Mouse (Mus musculus) CD8-positive naive resting alpha-beta T cell, adult 2 months (primary cell): ENCODE data around the gene Scand1.
A peak's percentile ranks its signal among the peaks of the same experiment; 100 is the strongest.

ENCODE experiments used
- DNase-seq, 2 experiments: peaks; one replicate each; pipeline ENCODE4 v3.0.0; 2022; ENCODE audit warnings: low read depth in 2 of 2, low spot score in 2 of 2

Gene Scand1

GRCm38 (mm10) chr2:156312297-156312897 lies at the start of gene Scand1, which contains the start of gene Cnbd2:
Gene Scand1, minus strand, starts transcription at chr2:156312704.
Gene Cnbd2, plus strand, starts transcription at chr2:156312299.
- peak; percentile 78 to 79 for DNase-seq

GRCm38 (mm10) chr2:156356031-156356430 lies 43.5 kb upstream of the Scand1 start:
- no peak for DNase-seq

- DNase-seq, result no peak
These were observed 40.8 kb upstream of the Scand1 start for GRCm38 (mm10) chr2:156353265-156353692.

- DNase-seq, result no peak
These were observed 40.1 kb upstream of the Scand1 start for GRCm38 (mm10) chr2:156352413-156353165.

- no peak for DNase-seq
These were observed 38.7 kb upstream of the Scand1 start for GRCm38 (mm10) chr2:156351243-156351642.

GRCm38 (mm10) chr2:156349286-156349848 lies 36.9 kb upstream of the Scand1 start:
- DNase-seq, result no peak

GRCm38 (mm10) chr2:156348812-156349211 lies 36.3 kb upstream of the Scand1 start:
- no peak for DNase-seq

- DNase-seq, result no peak
These were observed 32.5 kb upstream of the Scand1 start for GRCm38 (mm10) chr2:156344775-156345532.

- DNase-seq, result no peak
These were observed 27.6 kb upstream of the Scand1 start for GRCm38 (mm10) chr2:156340078-156340477.

- no peak for DNase-seq
These were observed 19.0 kb upstream of the Scand1 start for GRCm38 (mm10) chr2:156331446-156331965.

GRCm38 (mm10) chr2:156330681-156331080 lies 18.2 kb upstream of the Scand1 start:
- no peak for DNase-seq

- DNase-seq, result no peak
These were observed 12.2 kb upstream of the Scand1 start for GRCm38 (mm10) chr2:156324681-156325080.

- no peak for DNase-seq
These were observed 11.6 kb upstream of the Scand1 start for GRCm38 (mm10) chr2:156324116-156324588.

- no peak for DNase-seq
These were observed 9.0 kb upstream of the Scand1 start for GRCm38 (mm10) chr2:156321538-156321937.

GRCm38 (mm10) chr2:156318491-156318890 lies 6.0 kb upstream of the Scand1 start:
- no peak for DNase-seq

GRCm38 (mm10) chr2:156314811-156315210 lies 2.3 kb upstream of the Scand1 start:
- no peak for DNase-seq

GRCm38 (mm10) chr2:156313153-156313552 lies 649 bp upstream of the Scand1 start:
- DNase-seq, result no peak

- DNase-seq, result no peak
These were observed 638 bp downstream of the Scand1 start for GRCm38 (mm10) chr2:156311841-156312291.

GRCm38 (mm10) chr2:156311441-156311840 lies 1.1 kb downstream of the Scand1 start:
- DNase-seq, result no peak

GRCm38 (mm10) chr2:156310945-156311344 lies 1.6 kb downstream of the Scand1 start:
- DNase-seq, result no peak

GRCm38 (mm10) chr2:156310455-156310854 lies 2.0 kb downstream of the Scand1 start:
- DNase-seq, result no peak
